ENCODE assay signal across 13 mouse cellular contexts in genomic region chr13:98654129-98654939, GRCm38 (mm10). TPM values are rescaled to one million over a fixed set of nuclear protein-coding genes. Genes with fewer than 3 reads are reported as not detected.
DNase-seq lines count a peak whose midpoint lies in the region; ATAC-seq and TF ChIP-seq lines count a peak whose summit lies in the region.
"Had no signal": no experiment of that assay in that cellular context is flagged by ENCODE, and none has a peak within 500 bp of the region (broad histone marks: within the 10 kb centered on the region; RNA-seq: fewer than 3 reads in every experiment).

No protein-coding gene starts in this region.

- H3K27me3 ChIP-seq in embryonic facial prominence, embryonic 13.5 days: no peaks in the 10 kb centered on the region
- H3K27me3 ChIP-seq in heart, postnatal 0 days (ENCODE audit: control insufficient read depth, insufficient read depth, low read length): no peaks in the 10 kb centered on the region
- H3K27me3 ChIP-seq in midbrain, embryonic 15.5 days (replicated peaks): no peaks in the 10 kb centered on the region
- H3K27me3 ChIP-seq: Patski had no signal

- H3K4me2 ChIP-seq in embryonic facial prominence, embryonic 13.5 days: no peak overlapping the region
- H3K4me2 ChIP-seq in heart, postnatal 0 days (ENCODE audit: low read depth, low read length): no peak overlapping the region
- no peak overlapping the region for H3K4me2 ChIP-seq in midbrain, embryonic 15.5 days

- no peak for TF ChIP-seq CTCF in heart, postnatal 0 days (IDR thresholded peaks at IDR 0.05; ENCODE audit: low read depth)

- H3K9me3 ChIP-seq in embryonic facial prominence, embryonic 13.5 days: no peaks in the 10 kb centered on the region
- H3K9me3 ChIP-seq in heart, postnatal 0 days (replicated peaks; ENCODE audit: control insufficient read depth, low read length): no peaks in the 10 kb centered on the region
- no peaks in the 10 kb centered on the region for H3K9me3 ChIP-seq in midbrain, embryonic 15.5 days

- WGBS in embryonic facial prominence, embryonic 13.5 days: 57% methylated on average over 10 of the region's 10 CpGs
- WGBS in heart, postnatal 0 days: 71% methylated on average over 10 of the region's 10 CpGs
- WGBS in midbrain, embryonic 15.5 days: 73% methylated on average over 10 of the region's 10 CpGs

- H3K4me1 ChIP-seq in embryonic facial prominence, embryonic 13.5 days: peaks cover 16% of the 10 kb centered on the region
- H3K4me1 ChIP-seq in heart, postnatal 0 days (ENCODE audit: control insufficient read depth, insufficient read depth): peaks cover 5% of the 10 kb centered on the region
- no peaks in the 10 kb centered on the region for H3K4me1 ChIP-seq in midbrain, embryonic 15.5 days

- ATAC-seq in embryonic facial prominence, embryonic 13.5 days (ENCODE audit: insufficient number of reproducible peaks, insufficient read depth, low FRiP score, low TSS enrichment, low read depth): 0 out of 2 replicates have a peak, but pooled peaks have one; percentile 56
- ATAC-seq in heart, postnatal 0 days (ENCODE audit: insufficient read depth, low read depth): peak; percentile 52
- ATAC-seq in midbrain, embryonic 15.5 days (replicated peaks): no peak
- ATAC-seq: Patski had no signal

- H3K9ac ChIP-seq in embryonic facial prominence, embryonic 13.5 days: no peak overlapping the region
- H3K9ac ChIP-seq in heart, postnatal 0 days (replicated peaks; ENCODE audit: low read depth, low read length): no peak overlapping the region
- H3K9ac ChIP-seq in midbrain, embryonic 15.5 days: no peak overlapping the region

- H3K4me3 ChIP-seq in embryonic facial prominence, embryonic 13.5 days: no peak overlapping the region
- H3K4me3 ChIP-seq in heart, postnatal 0 days (ENCODE audit: low read depth, low read length): no peak overlapping the region
- no peak overlapping the region for H3K4me3 ChIP-seq in midbrain, embryonic 15.5 days

- H3K36me3 ChIP-seq in embryonic facial prominence, embryonic 13.5 days: no peaks in the 10 kb centered on the region
- no peaks in the 10 kb centered on the region for H3K36me3 ChIP-seq in heart, postnatal 0 days (replicated peaks; ENCODE audit: control insufficient read depth, insufficient read depth, low read length)
- H3K36me3 ChIP-seq in midbrain, embryonic 15.5 days (replicated peaks): no peaks in the 10 kb centered on the region

- no peak for TF ChIP-seq EP300 in heart, postnatal 0 days (IDR thresholded peaks at IDR 0.05; ENCODE audit: low read depth)

- DNase-seq in layer of hippocampus, adult 11-12 months (ENCODE audit: low spot score): peak; percentile 15
- DNase-seq in layer of hippocampus, adult 9-10 months (ENCODE audit: low spot score): no peak
- DNase-seq in heart, postnatal 0 days (ENCODE audit: low spot score): peak; percentile 38
- DNase-seq in lung, postnatal 4 days: peak; percentile 45 to 88
- no peak for DNase-seq in urinary bladder, postnatal 10 days (ENCODE audit: low spot score)
- no peak for DNase-seq in adrenal gland, postnatal 25 days
- DNase-seq: cerebellum, adult 2 months had no signal

- H3K27ac ChIP-seq in embryonic facial prominence, embryonic 13.5 days: peak overlapping the region; percentile 33
- no peak overlapping the region for H3K27ac ChIP-seq in heart, postnatal 0 days (ENCODE audit: low read depth)
- no peak overlapping the region for H3K27ac ChIP-seq in midbrain, embryonic 15.5 days

RNA-seq across cellular contexts. Expression of gene Tmem174, which starts 17.1 kb away (rescaled TPM):
- polyA plus RNA-seq in embryonic facial prominence, embryonic 13.5 days (2015; fragmentation: Nextera tagmentation; extraction: Ambion mirVana): not detected in 2 replicates
- total RNA-seq in heart, postnatal 0 days (2014; rRNA removed; ENCODE audit: low replicate concordance): not detected in 2 replicates
- polyA plus RNA-seq in heart, postnatal 0 days (2015; fragmentation: Nextera tagmentation; extraction: Ambion mirVana): not detected in 2 replicates
- not detected in 2 replicates for polyA plus RNA-seq in midbrain, embryonic 15.5 days (2015; fragmentation: Nextera tagmentation; extraction: Ambion mirVana)
- total RNA-seq in adrenal gland, postnatal 25 days (2021): not detected in 2 replicates
- total RNA-seq: gastrocnemius, postnatal 4 days; left cerebral cortex, postnatal 36 days; neutrophil, adult 5-6 weeks had no signal
- polyA plus RNA-seq: Patski had no signal

RNA-seq across cellular contexts. Expression of gene Tmem171, which starts 40.3 kb away (rescaled TPM):
- 0.35 and 0.45 TPM in 2 replicates for polyA plus RNA-seq in embryonic facial prominence, embryonic 13.5 days (2015; fragmentation: Nextera tagmentation; extraction: Ambion mirVana)
- total RNA-seq in heart, postnatal 0 days (2014; rRNA removed; ENCODE audit: low replicate concordance): 3.8 and 5.4 TPM in 2 replicates
- polyA plus RNA-seq in heart, postnatal 0 days (2015; fragmentation: Nextera tagmentation; extraction: Ambion mirVana): 3.6 and 3.8 TPM in 2 replicates
- polyA plus RNA-seq in midbrain, embryonic 15.5 days (2015; fragmentation: Nextera tagmentation; extraction: Ambion mirVana): not detected in 2 replicates
- not detected in 2 replicates for total RNA-seq in adrenal gland, postnatal 25 days (2021)
- total RNA-seq: gastrocnemius, postnatal 4 days; left cerebral cortex, postnatal 36 days; neutrophil, adult 5-6 weeks had no signal
- polyA plus RNA-seq: cerebellum, adult 2 months had no signal

Comparison
In these comparisons a context has a peak if more than half of its experiments do, and no peak if none do; other contexts are left out.
1. DNase-seq: peak in layer of hippocampus, adult 11-12 months (single experiment), heart, postnatal 0 days (single experiment) and lung, postnatal 4 days (2 of 2); none in layer of hippocampus, adult 9-10 months (single experiment), urinary bladder, postnatal 10 days (single experiment) and adrenal gland, postnatal 25 days (single experiment).